Mouse (Mus musculus): ENCODE measurements around the gene Ccl8. TPM values are rescaled to one million over a fixed set of nuclear protein-coding genes. Genes with fewer than 3 reads are reported as not detected.

The Ccl8 gene
- not detected in 2 replicates for polyA plus RNA-seq (2015; fragmentation: Nextera tagmentation; extraction: Ambion mirVana)

- no peaks in the 10 kb centered on the region for H3K4me1 ChIP-seq
- H3K27ac ChIP-seq = no peak within 1 kb of the TSS
- no peak within 1 kb of the TSS for H3K4me3 ChIP-seq (replicated peaks)
- ATAC-seq (replicated peaks; ENCODE audit: low FRiP score) = no peak
- H3K9me3 ChIP-seq (replicated peaks) = no peaks in the 10 kb centered on the region
- 81% methylated on average over 3 of the region's 3 CpGs for WGBS
- no peak within 1 kb of the TSS for H3K4me2 ChIP-seq
- H3K36me3 ChIP-seq = no peaks in the 10 kb centered on the region
- no peak within 1 kb of the TSS for H3K9ac ChIP-seq
- 0 out of 2 replicates have a peak, but pooled peaks cover 3% of the 10 kb centered on the region for H3K27me3 ChIP-seq
Observed at GRCm38 (mm10) chr11:82114885-82115284, at the start of gene Ccl8. Ccl8 (plus strand) TSS chr11:82115185.

- no peaks in the 10 kb centered on the region for H3K27me3 ChIP-seq
- H3K9me3 ChIP-seq (replicated peaks) = no peaks in the 10 kb centered on the region
- H3K27ac ChIP-seq = no peak overlapping the region
- H3K4me1 ChIP-seq = no peaks in the 10 kb centered on the region
- no peak for ATAC-seq (replicated peaks; ENCODE audit: low FRiP score)
- WGBS = 67% methylated on average over 7 of the region's 7 CpGs
- H3K4me3 ChIP-seq (replicated peaks) = no peak overlapping the region
- H3K36me3 ChIP-seq = no peaks in the 10 kb centered on the region
- no peak overlapping the region for H3K4me2 ChIP-seq
- H3K9ac ChIP-seq = no peak overlapping the region
Observed at GRCm38 (mm10) chr11:82066953-82067571, 47.9 kb upstream of the Ccl8 start.

GRCm38 (mm10) chr11:82071076-82071475 is 43.9 kb upstream of the Ccl8 start:
- 80% methylated on average over 3 of the region's 3 CpGs for WGBS
- H3K36me3 ChIP-seq = no peaks in the 10 kb centered on the region
- no peak overlapping the region for H3K4me2 ChIP-seq
- no peaks in the 10 kb centered on the region for H3K9me3 ChIP-seq (replicated peaks)
- no peak overlapping the region for H3K4me3 ChIP-seq (replicated peaks)
- H3K4me1 ChIP-seq = no peaks in the 10 kb centered on the region
- no peaks in the 10 kb centered on the region for H3K27me3 ChIP-seq
- H3K27ac ChIP-seq = no peak overlapping the region
- H3K9ac ChIP-seq = no peak overlapping the region
- ATAC-seq (replicated peaks; ENCODE audit: low FRiP score) = no peak

- 83% methylated on average over 1 of the region's 1 CpGs for WGBS
- no peaks in the 10 kb centered on the region for H3K9me3 ChIP-seq (replicated peaks)
- no peak for ATAC-seq (replicated peaks; ENCODE audit: low FRiP score)
Observed at GRCm38 (mm10) chr11:82072374-82072773, 42.6 kb upstream of the Ccl8 start.

GRCm38 (mm10) chr11:82072984-82073383 is 42.0 kb upstream of the Ccl8 start:
- Histone ChIP-seq H3K36me3 (no peaks in the 10 kb centered on the region), H3K9ac (no peak overlapping the region), H3K27me3 (no peaks in the 10 kb centered on the region), H3K4me1 (no peaks in the 10 kb centered on the region), H3K4me2 (no peak overlapping the region), H3K9me3 (replicated peaks) (no peaks in the 10 kb centered on the region), H3K4me3 (replicated peaks) (no peak overlapping the region), H3K27ac (no peak overlapping the region)
- no peak for ATAC-seq (replicated peaks; ENCODE audit: low FRiP score)
- 64% methylated on average over 3 of the region's 3 CpGs for WGBS

More at GRCm38 (mm10) chr11:82072374-82072773, 42.6 kb upstream of the Ccl8 start:
- no peaks in the 10 kb centered on the region for H3K27me3 ChIP-seq
- no peak overlapping the region for H3K9ac ChIP-seq
- H3K27ac ChIP-seq = no peak overlapping the region
- no peaks in the 10 kb centered on the region for H3K36me3 ChIP-seq
- H3K4me2 ChIP-seq = no peak overlapping the region
- no peaks in the 10 kb centered on the region for H3K4me1 ChIP-seq
- H3K4me3 ChIP-seq (replicated peaks) = no peak overlapping the region

- 85% methylated on average over 3 of the region's 3 CpGs for WGBS
- no peak for ATAC-seq (replicated peaks; ENCODE audit: low FRiP score)
- no peak overlapping the region for H3K27ac ChIP-seq
- no peaks in the 10 kb centered on the region for H3K9me3 ChIP-seq (replicated peaks)
- no peaks in the 10 kb centered on the region for H3K36me3 ChIP-seq
- H3K4me3 ChIP-seq (replicated peaks) = no peak overlapping the region
- no peak overlapping the region for H3K4me2 ChIP-seq
- H3K9ac ChIP-seq = no peak overlapping the region
- H3K4me1 ChIP-seq = no peaks in the 10 kb centered on the region
- no peaks in the 10 kb centered on the region for H3K27me3 ChIP-seq
Observed at GRCm38 (mm10) chr11:82073686-82074085, 41.3 kb upstream of the Ccl8 start.

GRCm38 (mm10) chr11:82077031-82077430 is 38.0 kb upstream of the Ccl8 start:
- H3K4me2 ChIP-seq = no peak overlapping the region
- WGBS = 64% methylated on average over 3 of the region's 3 CpGs
- ATAC-seq (replicated peaks; ENCODE audit: low FRiP score) = no peak
- H3K27me3 ChIP-seq = no peaks in the 10 kb centered on the region
- H3K36me3 ChIP-seq = no peaks in the 10 kb centered on the region
- no peak overlapping the region for H3K4me3 ChIP-seq (replicated peaks)
- no peaks in the 10 kb centered on the region for H3K9me3 ChIP-seq (replicated peaks)
- H3K27ac ChIP-seq = no peak overlapping the region
- H3K4me1 ChIP-seq = no peaks in the 10 kb centered on the region
- H3K9ac ChIP-seq = no peak overlapping the region

GRCm38 (mm10) chr11:82078136-82078730 is 36.8 kb upstream of the Ccl8 start:
- no peaks in the 10 kb centered on the region for H3K4me1 ChIP-seq
- ATAC-seq (replicated peaks; ENCODE audit: low FRiP score) = no peak
- no peaks in the 10 kb centered on the region for H3K9me3 ChIP-seq (replicated peaks)
- no peaks in the 10 kb centered on the region for H3K27me3 ChIP-seq
- H3K9ac ChIP-seq = no peak overlapping the region
- no peaks in the 10 kb centered on the region for H3K36me3 ChIP-seq
- H3K4me3 ChIP-seq (replicated peaks) = no peak overlapping the region
- no peak overlapping the region for H3K27ac ChIP-seq
- H3K4me2 ChIP-seq = no peak overlapping the region

- Histone ChIP-seq H3K4me2 (no peak overlapping the region), H3K9me3 (replicated peaks) (no peaks in the 10 kb centered on the region), H3K36me3 (no peaks in the 10 kb centered on the region), H3K4me3 (replicated peaks) (no peak overlapping the region), H3K27ac (no peak overlapping the region), H3K9ac (no peak overlapping the region), H3K4me1 (no peaks in the 10 kb centered on the region), H3K27me3 (no peaks in the 10 kb centered on the region)
- ATAC-seq (replicated peaks; ENCODE audit: low FRiP score) = no peak
- 74% methylated on average over 3 of the region's 3 CpGs for WGBS
Observed at GRCm38 (mm10) chr11:82080865-82081264, 34.1 kb upstream of the Ccl8 start.

- no peak for ATAC-seq (replicated peaks; ENCODE audit: low FRiP score)
- H3K4me2 ChIP-seq = no peak overlapping the region
- H3K9ac ChIP-seq = no peak overlapping the region
- H3K9me3 ChIP-seq (replicated peaks) = no peaks in the 10 kb centered on the region
- 93% methylated on average over 3 of the region's 3 CpGs for WGBS
- H3K4me1 ChIP-seq = no peaks in the 10 kb centered on the region
- H3K36me3 ChIP-seq = no peaks in the 10 kb centered on the region
- no peak overlapping the region for H3K27ac ChIP-seq
- no peaks in the 10 kb centered on the region for H3K27me3 ChIP-seq
- no peak overlapping the region for H3K4me3 ChIP-seq (replicated peaks)
Observed at GRCm38 (mm10) chr11:82084360-82084759, 30.6 kb upstream of the Ccl8 start.

- Histone ChIP-seq H3K4me3 (replicated peaks) (no peak overlapping the region), H3K9ac (no peak overlapping the region), H3K9me3 (replicated peaks) (no peaks in the 10 kb centered on the region), H3K27ac (no peak overlapping the region), H3K36me3 (no peaks in the 10 kb centered on the region), H3K27me3 (no peaks in the 10 kb centered on the region), H3K4me2 (no peak overlapping the region), H3K4me1 (no peaks in the 10 kb centered on the region)
- no peak for ATAC-seq (replicated peaks; ENCODE audit: low FRiP score)
- 80% methylated on average over 10 of the region's 10 CpGs for WGBS
Observed at GRCm38 (mm10) chr11:82099511-82100323, 15.3 kb upstream of the Ccl8 start.

- H3K27ac ChIP-seq = no peak overlapping the region
- H3K4me1 ChIP-seq = no peaks in the 10 kb centered on the region
- no peaks in the 10 kb centered on the region for H3K36me3 ChIP-seq
- no peaks in the 10 kb centered on the region for H3K27me3 ChIP-seq
- ATAC-seq (replicated peaks; ENCODE audit: low FRiP score) = no peak
- H3K9ac ChIP-seq = no peak overlapping the region
- H3K4me3 ChIP-seq (replicated peaks) = no peak overlapping the region
- no peak overlapping the region for H3K4me2 ChIP-seq
- WGBS = 74% methylated on average over 4 of the region's 4 CpGs
- 0 out of 2 replicates have a peak, but pooled peaks cover 3% of the 10 kb centered on the region for H3K9me3 ChIP-seq (replicated peaks)
Observed at GRCm38 (mm10) chr11:82101087-82101486, 13.9 kb upstream of the Ccl8 start.

All from kidney, embryonic 15.5 days (tissue).